Mouse (Mus musculus) embryonic facial prominence, embryonic 14.5 days (tissue): ENCODE data around the gene Krt10. TPM values are rescaled to one million over a fixed set of nuclear protein-coding genes. Genes with fewer than 3 reads are reported as not detected.

Experiments used
- ATAC-seq: fragments of 200-750 bp; cut with Nextera tagmentation; 2 replicates; pipeline ENCODE4 v1.8.0; 2017; ENCODE audit warnings: low read depth, moderate number of reproducible peaks, moderate TSS enrichment
- DNase-seq: peaks from one replicate; pipeline ENCODE4 v3.0.0-alpha.2; 2015; ENCODE audit warnings: low spot score
- H3K27ac ChIP-seq: fragments of 300-500 bp; sonication (generic); replicated peaks from 2 replicates; pipeline ENCODE4 v1.5.1; 2014; ENCODE audit warnings: low read depth, mild to moderate bottlenecking, low read length, moderate library complexity
- H3K27me3 ChIP-seq: fragments of 300-500 bp; sonication (generic); replicated peaks from 2 replicates; pipeline ENCODE4 v1.6.1; 2014; ENCODE audit warnings: low read length; ENCODE audit not compliant: control insufficient read depth, insufficient read depth
- H3K36me3 ChIP-seq: fragments of 300-500 bp; sonication (generic); 2 replicates; pipeline ENCODE4 v1.6.1; 2014; ENCODE audit warnings: low read length, mixed read lengths; ENCODE audit not compliant: control insufficient read depth, insufficient read depth
- H3K4me1 ChIP-seq: fragments of 300-500 bp; sonication (generic); 2 replicates; pipeline ENCODE4 v1.6.1; 2014; ENCODE audit warnings: antibody characterized with exemption, low read length; ENCODE audit not compliant: control insufficient read depth, insufficient read depth
- H3K4me2 ChIP-seq: fragments of 300-500 bp; sonication (generic); 2 replicates; pipeline ENCODE4 v1.6.1; 2014; ENCODE audit warnings: low read depth, mild to moderate bottlenecking, low read length, moderate library complexity, mixed read lengths
- H3K4me3 ChIP-seq: fragments of 300-500 bp; sonication (generic); 2 replicates; pipeline ENCODE4 v1.5.1; 2014; ENCODE audit warnings: low read depth, mild to moderate bottlenecking, low read length
- H3K9ac ChIP-seq: fragments of 300-500 bp; sonication (generic); 2 replicates; pipeline ENCODE4 v1.6.1; 2014; ENCODE audit warnings: low read depth, mild to moderate bottlenecking, low read length, moderate library complexity, mixed read lengths
- H3K9me3 ChIP-seq: fragments of 300-500 bp; sonication (generic); 2 replicates; pipeline ENCODE4 v1.6.1; 2016; ENCODE audit warnings: low read length; ENCODE audit not compliant: control insufficient read depth
- whole genome bisulfite sequencing: fragments of 180-500 bp; shearing (Covaris S2); extraction: QIAGEN DNeasy Blood & Tissue Kit; methylation state at CpG from one replicate; pipeline ENCODE4 v1.1.7; 2014; 5-methylcytosine and 5-hydroxymethylcytosine counted together
- polyA plus RNA-seq: library from polyadenylated mRNA; unstranded; fragments of >200 nt; fragmentation: Nextera tagmentation; extraction: Ambion mirVana; gene quantifications from 2 replicates; pipeline ENCODE4 v1.2.1, GENCODE M21; 2014

The Krt10 gene
- polyA plus RNA-seq, 1 experiment from 2014 or later, result 167 TPM

- no peaks in the 10 kb centered on the region for H3K36me3 ChIP-seq
- H3K4me3 ChIP-seq, result no peak overlapping the region
- ATAC-seq (no peak), DNase-seq (peak; percentile 65)
- no peak overlapping the region for H3K4me2 ChIP-seq
- H3K9me3 ChIP-seq, result no peaks in the 10 kb centered on the region
- H3K27ac ChIP-seq, result no peak overlapping the region
- 21% methylated on average over 6 of the region's 6 CpGs for WGBS
- no peak overlapping the region for H3K9ac ChIP-seq
- no peaks in the 10 kb centered on the region for H3K27me3 ChIP-seq
- no peaks in the 10 kb centered on the region for H3K4me1 ChIP-seq
Observed at GRCm38 (mm10) chr11:99413247-99413646, 24.1 kb upstream of the Krt10 start.

DNA sequence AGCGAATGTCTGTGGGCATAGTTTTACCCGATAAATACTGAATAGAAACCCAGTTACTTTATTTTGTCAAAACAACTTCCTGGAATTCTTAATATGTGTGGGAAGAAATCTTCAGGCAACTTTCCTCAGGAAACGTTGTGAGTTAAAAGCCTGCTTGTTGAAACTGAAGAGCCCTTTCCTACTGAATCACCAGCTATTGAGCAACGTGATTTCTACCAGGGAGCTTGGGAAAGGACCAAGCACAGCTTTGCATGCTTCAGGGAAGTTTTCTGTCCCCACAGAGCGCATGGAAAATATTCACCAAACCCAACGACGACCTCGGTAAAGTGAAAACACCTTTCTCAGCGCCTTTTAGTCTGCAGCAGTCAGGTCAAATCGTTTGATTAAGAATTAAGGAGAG is 17.0 kb upstream of the Krt10 start:
- H3K4me3 ChIP-seq, result no peak overlapping the region
- no peak for DNase-seq

DNA sequence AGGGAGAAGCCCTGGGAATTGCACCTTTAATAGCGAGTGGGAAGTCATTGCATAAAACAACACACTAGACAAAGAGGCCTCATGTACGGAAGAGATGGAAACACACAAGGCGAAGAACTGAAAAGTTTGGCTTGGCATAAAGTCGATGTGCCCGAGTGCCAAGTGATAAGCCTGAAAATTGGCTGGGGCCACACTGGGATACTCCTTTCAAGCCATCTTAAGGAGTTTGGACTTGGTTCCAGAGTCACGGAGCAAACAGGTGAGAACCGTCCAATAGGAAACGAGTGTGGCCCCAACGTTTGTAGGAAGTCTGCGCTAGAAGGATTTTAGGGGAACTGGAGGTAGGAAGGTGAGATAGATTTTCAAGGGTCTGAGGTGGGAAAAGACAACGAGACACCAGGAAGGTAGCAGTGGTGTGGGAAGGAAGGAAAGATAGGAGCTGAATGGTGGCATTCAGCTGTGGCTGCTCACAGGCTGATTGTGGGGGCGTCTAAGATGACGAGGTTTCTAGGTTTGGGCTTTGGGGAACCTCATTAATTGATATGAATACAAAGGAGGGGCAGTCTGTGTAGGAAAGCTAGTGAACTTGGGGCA is 10.9 kb upstream of the Krt10 start:
- no peaks in the 10 kb centered on the region for H3K9me3 ChIP-seq
- WGBS, result 86% methylated on average over 13 of the region's 13 CpGs
- no peak for DNase-seq

More for the DNA sequence above, 17.0 kb upstream of the Krt10 start:
- Histone ChIP-seq H3K4me2 (no peak overlapping the region), H3K36me3 (no peaks in the 10 kb centered on the region), H3K9ac (no peak overlapping the region), H3K27ac (no peak overlapping the region), H3K4me1 (no peaks in the 10 kb centered on the region), H3K9me3 (no peaks in the 10 kb centered on the region), H3K27me3 (no peaks in the 10 kb centered on the region)
- 69% methylated on average over 10 of the region's 10 CpGs for WGBS
- ATAC-seq, result no peak

GRCm38 (mm10) chr11:99398832-99399231 is 9.7 kb upstream of the Krt10 start:
- Histone ChIP-seq H3K4me3 (no peak overlapping the region), H3K36me3 (no peaks in the 10 kb centered on the region), H3K4me1 (no peaks in the 10 kb centered on the region), H3K27ac (no peak overlapping the region), H3K9me3 (no peaks in the 10 kb centered on the region), H3K27me3 (no peaks in the 10 kb centered on the region), H3K9ac (no peak overlapping the region), H3K4me2 (no peak overlapping the region)
- ATAC-seq (no peak), DNase-seq (no peak)
- 64% methylated on average over 8 of the region's 8 CpGs for WGBS

More for the DNA sequence above, 10.9 kb upstream of the Krt10 start:
- Histone ChIP-seq H3K4me2 (no peak overlapping the region), H3K9ac (no peak overlapping the region), H3K36me3 (no peaks in the 10 kb centered on the region), H3K27me3 (no peaks in the 10 kb centered on the region), H3K27ac (no peak overlapping the region), H3K4me1 (no peaks in the 10 kb centered on the region), H3K4me3 (no peak overlapping the region)
- ATAC-seq, result no peak

DNA sequence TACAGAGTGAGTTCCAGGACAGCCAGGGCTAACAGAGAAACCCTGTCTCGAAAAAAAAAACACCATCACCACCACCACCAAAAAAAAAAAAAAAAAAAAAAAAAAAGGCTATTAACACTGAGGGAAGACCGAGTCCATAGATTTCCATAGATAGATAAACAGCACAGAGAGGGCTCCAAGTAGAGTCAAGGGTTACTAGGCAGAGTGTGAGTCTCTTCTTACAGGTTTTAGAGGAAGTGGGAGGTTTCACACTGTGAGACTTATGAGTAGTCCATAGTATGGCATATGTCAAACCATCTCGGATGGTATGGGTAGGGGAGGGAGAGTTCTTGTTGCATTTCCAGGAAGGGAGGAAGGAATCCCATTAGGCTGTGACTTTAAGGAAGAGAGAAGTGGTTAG is 8.9 kb upstream of the Krt10 start:
- no peak overlapping the region for H3K9ac ChIP-seq
- no peaks in the 10 kb centered on the region for H3K36me3 ChIP-seq
- H3K9me3 ChIP-seq, result no peaks in the 10 kb centered on the region
- H3K4me2 ChIP-seq, result no peak overlapping the region
- H3K27me3 ChIP-seq, result no peaks in the 10 kb centered on the region
- WGBS, result 76% methylated on average over 3 of the region's 3 CpGs
- ATAC-seq, result no peak
- H3K4me1 ChIP-seq, result no peaks in the 10 kb centered on the region
- no peak overlapping the region for H3K4me3 ChIP-seq
- no peak for DNase-seq
- H3K27ac ChIP-seq, result no peak overlapping the region

DNA sequence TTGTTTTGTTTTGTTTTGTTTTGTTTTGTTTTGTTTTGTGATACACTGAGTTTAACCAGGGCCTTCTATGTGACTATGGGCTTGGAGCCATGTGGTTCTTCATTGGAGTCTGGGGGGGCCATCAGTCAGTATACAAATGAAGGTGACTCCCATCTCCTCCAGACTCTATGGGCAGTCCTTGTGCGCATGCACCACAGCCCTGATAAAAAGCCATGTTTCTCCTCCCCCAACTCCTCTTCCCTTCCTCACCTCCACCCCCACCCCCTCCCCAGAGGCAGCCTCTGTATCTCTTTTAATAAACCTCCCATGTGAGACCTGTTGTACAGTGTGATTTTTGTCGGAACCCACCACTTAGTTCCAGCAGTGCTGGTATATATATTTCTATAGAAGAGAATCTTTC is 7.5 kb upstream of the Krt10 start:
- Histone ChIP-seq H3K27ac (no peak overlapping the region), H3K4me3 (no peak overlapping the region), H3K9ac (no peak overlapping the region), H3K4me1 (no peaks in the 10 kb centered on the region), H3K4me2 (no peak overlapping the region), H3K27me3 (no peaks in the 10 kb centered on the region), H3K36me3 (no peaks in the 10 kb centered on the region), H3K9me3 (no peaks in the 10 kb centered on the region)
- ATAC-seq, result no peak
- WGBS, result 79% methylated on average over 2 of the region's 2 CpGs
- DNase-seq, result no peak

DNA sequence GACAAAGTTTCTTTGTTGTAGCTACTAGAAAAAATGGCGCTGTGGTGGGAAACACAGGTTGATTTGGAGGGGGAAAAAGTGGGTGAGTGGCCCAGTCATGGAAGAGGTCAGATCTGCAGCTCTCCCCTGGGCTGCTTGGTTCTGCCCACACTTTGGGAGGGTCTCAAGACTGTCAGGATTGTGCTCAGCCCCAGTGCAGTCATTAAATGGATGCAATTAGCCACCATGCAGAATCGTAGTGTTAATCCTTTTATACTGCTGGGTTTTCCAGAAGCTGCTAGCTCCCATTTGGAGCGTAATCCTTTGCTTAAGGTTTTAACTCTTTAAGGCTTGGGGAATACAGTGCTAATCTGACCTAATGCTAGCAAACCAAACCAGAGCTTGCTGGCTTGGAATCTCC is 6.9 kb upstream of the Krt10 start:
- no peak overlapping the region for H3K27ac ChIP-seq
- H3K4me1 ChIP-seq, result no peaks in the 10 kb centered on the region
- H3K9ac ChIP-seq, result no peak overlapping the region
- H3K27me3 ChIP-seq, result no peaks in the 10 kb centered on the region
- no peak for DNase-seq
- H3K4me3 ChIP-seq, result no peak overlapping the region
- H3K4me2 ChIP-seq, result no peak overlapping the region
- ATAC-seq, result no peak
- H3K36me3 ChIP-seq, result no peaks in the 10 kb centered on the region
- WGBS, result 35% methylated on average over 3 of the region's 3 CpGs
- no peaks in the 10 kb centered on the region for H3K9me3 ChIP-seq

DNA sequence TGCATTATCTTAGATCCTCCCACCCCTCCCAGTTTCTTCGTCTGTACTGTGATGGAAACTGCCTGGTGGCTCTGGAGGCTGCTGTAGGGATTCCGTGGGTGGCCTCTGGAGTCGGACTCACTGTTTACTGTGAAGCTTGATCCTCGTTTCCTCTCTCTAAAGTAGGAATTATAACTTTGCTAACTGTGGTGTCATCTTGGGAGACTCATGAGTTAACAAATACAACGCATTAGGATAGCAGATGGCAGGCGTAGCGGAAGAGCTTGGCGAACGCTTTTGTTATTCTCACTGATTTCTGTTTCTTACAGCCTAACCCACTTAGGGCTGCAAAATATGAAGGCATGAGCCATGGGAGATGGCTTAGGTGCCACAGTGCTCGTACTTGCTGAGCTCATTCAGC is 3.3 kb upstream of the Krt10 start:
- H3K27me3 ChIP-seq, result no peaks in the 10 kb centered on the region
- no peak overlapping the region for H3K4me3 ChIP-seq
- H3K4me2 ChIP-seq, result no peak overlapping the region
- WGBS, result 85% methylated on average over 10 of the region's 10 CpGs
- no peaks in the 10 kb centered on the region for H3K4me1 ChIP-seq
- no peak overlapping the region for H3K27ac ChIP-seq
- ATAC-seq (no peak), DNase-seq (no peak)
- H3K9me3 ChIP-seq, result no peaks in the 10 kb centered on the region
- no peaks in the 10 kb centered on the region for H3K36me3 ChIP-seq
- H3K9ac ChIP-seq, result no peak overlapping the region

- no peak overlapping the region for H3K9ac ChIP-seq
- H3K4me1 ChIP-seq, result no peaks in the 10 kb centered on the region
- no peak overlapping the region for H3K27ac ChIP-seq
- WGBS, result 75% methylated on average over 6 of the region's 6 CpGs
- ATAC-seq, result no peak
- no peak overlapping the region for H3K4me2 ChIP-seq
- no peaks in the 10 kb centered on the region for H3K9me3 ChIP-seq
- H3K36me3 ChIP-seq, result no peaks in the 10 kb centered on the region
- H3K27me3 ChIP-seq, result no peaks in the 10 kb centered on the region
- no peak for DNase-seq
- no peak overlapping the region for H3K4me3 ChIP-seq
Observed at GRCm38 (mm10) chr11:99391375-99391774, 2.2 kb upstream of the Krt10 start.
